Mouse (Mus musculus): ENCODE measurements at regions not wholly inside any gene's neighbourhood (a gene's known extent, or its start where the extent isn't known, plus 50 kb on each side); places are given as distances from the start of the nearest gene placed in this dataset.

GRCm38 (mm10) chr19:56190222-56190621, 96.7 kb upstream of the Habp2 start:
- H3K4me3 ChIP-seq = no peak overlapping the region
- no peak for DNase-seq (ENCODE audit: low spot score in 2 of 2)
- TF ChIP-seq CTCF (conservative IDR thresholded peaks at IDR 0.05) = no peak
- no peak overlapping the region for H3K27ac ChIP-seq

GRCm38 (mm10) chr19:56198474-56199236, 88.3 kb upstream of the Habp2 start:
- TF ChIP-seq CTCF (conservative IDR thresholded peaks at IDR 0.05) = no peak
- Histone ChIP-seq H3K4me3 (no peak overlapping the region), H3K27ac (no peak overlapping the region)
- no peak for DNase-seq (ENCODE audit: low spot score in 2 of 2)

- no peak for DNase-seq (ENCODE audit: low spot score in 2 of 2)
- TF ChIP-seq CTCF (conservative IDR thresholded peaks at IDR 0.05) = no peak
- Histone ChIP-seq H3K4me3 (no peak overlapping the region), H3K27ac (no peak overlapping the region)
Measured at GRCm38 (mm10) chr19:56199401-56200150, 87.4 kb upstream of the Habp2 start.

- no peak for DNase-seq (ENCODE audit: low spot score in 2 of 2)
Measured at GRCm38 (mm10) chr19:56201007-56201682, 85.8 kb upstream of the Habp2 start.

GRCm38 (mm10) chr19:56201738-56202480, 85.0 kb upstream of the Habp2 start:
- DNase-seq (ENCODE audit: low spot score in 2 of 2) = peak in 1 of 2 experiments; percentile 35
- H3K4me3 ChIP-seq = no peak overlapping the region
- H3K27ac ChIP-seq = no peak overlapping the region
- TF ChIP-seq CTCF (conservative IDR thresholded peaks at IDR 0.05) = peak; percentile 70

More at GRCm38 (mm10) chr19:56201007-56201682, 85.8 kb upstream of the Habp2 start:
- Histone ChIP-seq H3K4me3 (no peak overlapping the region), H3K27ac (no peak overlapping the region)
- peak; percentile 75 for TF ChIP-seq CTCF (conservative IDR thresholded peaks at IDR 0.05)

- no peak for TF ChIP-seq CTCF (conservative IDR thresholded peaks at IDR 0.05)
- DNase-seq (ENCODE audit: low spot score in 2 of 2) = no peak
- no peak overlapping the region for H3K4me3 ChIP-seq
- no peak overlapping the region for H3K27ac ChIP-seq
Measured at GRCm38 (mm10) chr19:56202481-56203130, 84.3 kb upstream of the Habp2 start.

GRCm38 (mm10) chr19:56218536-56218935, 68.4 kb upstream of the Habp2 start:
- no peak for DNase-seq (ENCODE audit: low spot score in 2 of 2)
- TF ChIP-seq CTCF (conservative IDR thresholded peaks at IDR 0.05) = no peak
- no peak overlapping the region for H3K4me3 ChIP-seq

GRCm38 (mm10) chr19:56220724-56221407, 66.1 kb upstream of the Habp2 start:
- no peak for TF ChIP-seq CTCF (conservative IDR thresholded peaks at IDR 0.05)
- Histone ChIP-seq H3K27ac (no peak overlapping the region), H3K4me3 (peak overlapping the region; percentile 0; the same call in 1 of the 2 replicates)
- peak in 1 of 2 experiments; percentile 2 for DNase-seq (ENCODE audit: low spot score in 2 of 2)

More at GRCm38 (mm10) chr19:56218536-56218935, 68.4 kb upstream of the Habp2 start:
- no peak overlapping the region for H3K27ac ChIP-seq

- TF ChIP-seq CTCF (conservative IDR thresholded peaks at IDR 0.05) = no peak
- Histone ChIP-seq H3K27ac (no peak overlapping the region), H3K4me3 (no peak overlapping the region)
- DNase-seq (ENCODE audit: low spot score in 2 of 2) = no peak
Measured at GRCm38 (mm10) chr19:56222496-56222895, 64.4 kb upstream of the Habp2 start.

GRCm38 (mm10) chr19:56225039-56225438, 61.9 kb upstream of the Habp2 start:
- TF ChIP-seq CTCF (conservative IDR thresholded peaks at IDR 0.05) = no peak
- no peak overlapping the region for H3K27ac ChIP-seq
- H3K4me3 ChIP-seq = no peak overlapping the region
- DNase-seq (ENCODE audit: low spot score in 2 of 2) = no peak

GRCm38 (mm10) chr19:56225518-56225917, 61.4 kb upstream of the Habp2 start:
- Histone ChIP-seq H3K4me3 (no peak overlapping the region), H3K27ac (no peak overlapping the region)
- DNase-seq (ENCODE audit: low spot score in 2 of 2) = no peak
- TF ChIP-seq CTCF (conservative IDR thresholded peaks at IDR 0.05) = no peak
